Mouse (Mus musculus) frontal cortex, adult 2 months (tissue): Measurements from ENCODE around the gene Iqcd. TPM values are rescaled to one million over a fixed set of nuclear protein-coding genes. Genes with fewer than 3 reads are reported as not detected.

ENCODE experiments used
- DNase-seq, 2 experiments: peaks; one replicate each; pipeline ENCODE4 v3.0.0; 2022; ENCODE audit warnings: low spot score in 1 of 2; ENCODE audit errors: extremely low spot score in 1 of 2
- polyA plus RNA-seq: library from polyadenylated mRNA; depleted of rRNA; stranded (reverse); fragments of >200 nt; gene quantifications from 2 replicates; pipeline ENCODE4 v1.2.3, GENCODE M21; 2012

The Iqcd gene
- polyA plus RNA-seq, 1 experiment: 1.9 TPM

DNA sequence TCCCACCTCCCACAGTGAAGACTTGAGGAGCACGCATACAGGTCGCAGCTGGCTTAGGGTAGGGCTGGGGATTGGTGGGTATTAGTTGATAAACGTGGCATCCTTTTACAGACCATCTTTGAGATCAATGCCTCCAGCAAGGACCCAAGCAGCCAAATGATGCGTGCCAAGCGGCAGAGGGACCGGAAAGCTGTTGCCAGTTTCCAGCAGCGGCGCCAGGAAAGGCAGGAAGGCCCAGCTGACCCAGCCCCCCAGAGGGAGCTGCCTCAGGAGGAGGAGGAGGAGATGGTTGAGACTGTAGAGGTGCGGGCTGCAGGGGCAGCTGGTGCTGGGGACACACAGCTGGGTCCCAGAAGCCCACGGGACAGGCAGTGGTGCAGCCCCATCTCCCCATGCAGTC lies 35.6 kb downstream of the Iqcd start:
- DNase-seq: no peak

DNA sequence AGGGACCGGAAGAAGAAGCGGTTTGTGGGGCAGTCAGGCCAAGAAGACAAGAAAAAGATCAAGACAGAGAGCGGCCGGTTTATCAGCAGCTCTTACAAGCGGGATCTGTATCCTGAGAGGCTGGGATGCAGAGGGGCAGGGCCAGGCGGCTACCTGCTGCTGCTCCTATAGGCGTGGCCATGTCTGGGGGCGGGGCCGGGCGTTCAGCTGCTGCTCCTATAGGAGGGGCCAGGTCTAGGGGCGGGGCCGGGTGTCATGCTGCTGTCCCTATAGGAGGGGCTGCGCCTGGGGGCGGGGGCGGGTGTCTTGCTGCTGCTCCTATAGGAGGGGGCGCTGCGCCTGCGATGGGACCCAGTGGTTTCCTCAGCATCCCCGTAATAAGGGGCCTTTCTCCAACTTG lies 37.6 kb downstream of the Iqcd start:
- no peak for DNase-seq

DNA sequence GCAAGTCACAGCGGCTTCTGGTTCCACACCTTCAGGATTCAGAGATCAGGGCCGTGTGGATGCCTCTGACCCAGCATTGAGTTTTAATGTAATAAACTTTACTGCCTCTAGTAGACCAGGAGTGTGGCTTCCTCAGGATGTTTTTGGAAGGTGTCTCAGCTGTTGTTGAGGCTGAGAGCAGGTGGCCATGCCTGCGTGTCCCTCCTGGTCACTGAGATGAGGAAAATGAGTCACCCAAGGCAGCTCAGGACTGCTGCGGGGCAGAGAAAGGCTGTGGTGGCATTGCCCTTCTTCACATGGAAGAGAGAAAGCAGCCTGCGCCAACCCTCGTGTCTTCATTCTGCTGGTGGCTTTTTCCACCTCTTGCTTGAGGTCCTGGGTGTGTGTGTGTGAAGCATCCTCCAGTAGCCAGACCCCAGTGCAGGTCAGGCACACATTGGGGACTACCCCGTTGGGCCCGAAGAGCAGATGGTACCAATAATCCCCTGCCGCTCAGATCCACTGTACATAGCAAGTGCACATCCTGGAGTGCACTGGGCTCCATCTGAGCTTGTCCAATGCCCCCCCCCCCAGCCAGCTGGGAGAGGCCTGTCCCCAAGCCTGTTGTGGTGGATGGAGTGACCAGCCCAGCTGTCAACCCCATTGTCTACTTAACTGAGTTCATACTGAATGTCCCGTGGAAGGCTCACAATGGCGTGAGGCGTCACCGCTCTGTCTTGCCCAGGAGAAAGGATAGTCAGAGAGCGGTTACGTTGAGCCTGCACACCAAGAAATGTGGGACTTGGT lies 38.9 kb downstream of the Iqcd start:
- DNase-seq: no peak

DNA sequence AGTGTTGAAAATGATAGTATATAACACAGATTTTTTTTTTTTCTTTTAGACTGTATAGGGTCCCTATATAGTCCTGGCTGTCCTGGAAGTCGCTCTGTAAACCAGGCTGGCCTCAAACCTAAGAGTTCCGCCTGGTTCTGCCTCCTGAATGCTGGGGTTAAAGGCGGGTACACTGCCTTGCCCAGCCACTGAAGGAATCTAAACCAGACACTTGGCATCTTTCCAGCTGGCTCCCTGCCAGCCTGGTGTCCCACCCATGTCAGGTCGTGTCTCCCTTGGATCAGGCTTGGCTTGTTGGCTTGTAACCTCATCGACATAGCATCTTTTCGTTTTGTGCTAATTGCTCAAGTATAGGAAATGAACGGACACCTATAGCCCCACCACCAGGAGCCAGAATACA lies 39.8 kb downstream of the Iqcd start:
- DNase-seq: no peak

DNA sequence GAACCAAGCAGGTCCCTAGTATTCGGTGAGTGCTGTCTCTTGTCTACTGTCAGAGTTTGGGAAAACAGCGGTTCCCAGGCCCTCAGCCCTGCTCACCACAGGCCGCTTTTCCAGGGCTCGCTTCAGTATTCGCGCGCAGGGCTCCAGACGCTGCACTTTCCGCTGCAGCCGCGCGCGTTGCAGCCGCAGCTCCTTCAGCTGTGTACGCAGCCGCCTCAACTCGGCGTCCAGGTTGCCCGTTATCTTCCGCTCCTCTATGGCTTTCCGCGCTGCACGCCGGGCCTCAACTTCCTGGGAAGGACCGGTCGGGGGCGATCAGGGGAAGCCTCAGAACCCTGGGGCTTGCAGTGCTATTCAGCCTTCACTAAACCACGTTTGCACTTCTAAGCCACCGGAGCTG lies 42.3 kb downstream of the Iqcd start:
- no peak for DNase-seq

DNA sequence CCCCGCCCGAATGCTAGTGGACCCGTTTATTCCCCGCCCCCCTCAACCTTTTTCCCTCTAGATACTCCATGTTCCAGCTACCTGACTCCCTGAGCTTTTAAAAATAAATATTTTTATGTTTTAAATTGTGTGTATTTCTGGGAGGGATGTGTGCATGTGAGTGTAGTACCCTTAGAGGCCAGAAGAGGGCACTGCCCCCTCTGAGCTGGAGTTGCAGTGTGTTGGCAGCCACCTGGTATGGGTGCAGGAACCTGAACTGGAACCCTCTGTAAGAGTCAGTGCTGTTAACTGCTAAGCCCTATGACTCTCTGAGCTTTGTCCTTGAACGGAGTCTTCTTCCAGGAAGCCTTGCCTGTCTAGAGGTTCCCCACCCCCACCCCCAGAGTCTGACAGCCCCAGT lies 43.1 kb downstream of the Iqcd start:
- DNase-seq: no peak

DNA sequence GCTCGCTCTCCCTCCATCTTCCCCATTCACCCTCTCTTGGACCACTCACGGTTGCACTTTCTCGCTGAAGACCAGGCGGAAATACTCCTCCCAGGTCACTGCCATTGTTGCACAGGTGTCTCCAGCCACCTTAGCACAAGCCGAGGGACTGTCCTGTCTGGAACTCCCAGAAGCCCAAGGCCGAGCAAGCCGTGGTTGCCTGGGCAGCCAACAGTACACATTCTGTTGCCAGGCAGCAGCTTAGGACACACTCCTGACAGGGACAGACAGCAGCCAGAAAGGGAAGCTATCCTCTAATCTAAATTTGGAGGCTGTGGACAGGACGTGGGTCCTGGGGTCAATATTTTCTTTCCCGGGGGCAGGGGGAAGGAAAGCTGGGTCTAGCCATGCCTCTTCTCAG lies 45.3 kb downstream of the Iqcd start, which contains the start of gene Cfap73:
Gene Cfap73, minus strand, starts transcription at position 105 of the 400 bp plus-strand sequence.
- no peak for DNase-seq

DNA sequence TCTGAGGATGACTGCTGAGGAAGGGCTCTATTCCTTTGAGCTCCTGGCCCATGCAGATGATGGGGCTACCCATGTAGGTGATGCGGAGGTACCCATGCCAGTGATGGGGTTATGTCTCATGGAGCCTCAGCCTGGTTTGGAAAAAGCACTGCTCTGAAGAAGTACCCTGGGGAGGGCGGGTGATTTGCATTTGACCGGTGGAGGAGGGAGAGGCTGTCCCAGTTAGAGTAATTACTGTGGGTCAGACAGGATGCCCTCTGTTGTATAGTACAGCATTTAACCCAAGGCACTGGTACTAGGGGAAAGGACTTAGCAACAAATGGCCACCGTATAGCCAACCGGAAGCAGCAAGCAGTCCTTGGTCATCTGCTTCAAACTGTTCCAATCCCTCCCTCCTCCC lies 46.0 kb downstream of the Iqcd start:
- no peak for DNase-seq

DNA sequence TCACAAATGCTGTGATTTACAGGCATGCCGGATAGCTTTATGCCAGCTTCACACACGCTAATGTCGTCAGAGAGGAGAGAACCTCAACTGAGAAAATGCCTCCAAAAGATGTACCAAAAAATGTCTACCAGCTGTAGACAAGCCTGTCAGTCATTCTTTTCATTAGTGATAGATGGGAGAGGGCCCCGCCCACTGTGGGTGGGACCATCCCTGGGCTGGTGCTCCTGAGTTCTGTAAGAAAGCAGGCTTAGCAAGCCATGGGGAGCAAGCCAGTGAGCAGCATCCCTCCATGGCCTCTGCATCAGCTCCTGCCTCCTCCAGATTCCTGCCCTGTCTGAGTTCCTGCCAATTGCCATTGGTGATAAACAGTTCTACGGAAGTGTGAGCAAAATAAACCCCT lies 46.8 kb downstream of the Iqcd start:
- DNase-seq: no peak

DNA sequence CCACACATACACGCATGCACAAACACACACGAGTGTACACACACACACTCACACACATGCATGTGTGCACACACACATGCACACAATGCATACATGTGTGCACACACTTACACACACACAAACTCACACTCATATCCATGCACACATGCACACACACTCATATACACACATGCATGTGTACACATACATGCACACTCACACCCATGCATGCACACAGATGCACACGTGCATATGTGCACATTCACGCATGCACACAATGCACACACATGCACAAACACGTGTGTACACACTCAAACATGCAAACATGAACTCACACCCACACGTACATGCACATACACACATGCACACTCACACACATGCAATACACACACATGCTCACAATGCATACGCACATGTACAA lies 51.3 kb downstream of the Iqcd start:
- no peak for DNase-seq

DNA sequence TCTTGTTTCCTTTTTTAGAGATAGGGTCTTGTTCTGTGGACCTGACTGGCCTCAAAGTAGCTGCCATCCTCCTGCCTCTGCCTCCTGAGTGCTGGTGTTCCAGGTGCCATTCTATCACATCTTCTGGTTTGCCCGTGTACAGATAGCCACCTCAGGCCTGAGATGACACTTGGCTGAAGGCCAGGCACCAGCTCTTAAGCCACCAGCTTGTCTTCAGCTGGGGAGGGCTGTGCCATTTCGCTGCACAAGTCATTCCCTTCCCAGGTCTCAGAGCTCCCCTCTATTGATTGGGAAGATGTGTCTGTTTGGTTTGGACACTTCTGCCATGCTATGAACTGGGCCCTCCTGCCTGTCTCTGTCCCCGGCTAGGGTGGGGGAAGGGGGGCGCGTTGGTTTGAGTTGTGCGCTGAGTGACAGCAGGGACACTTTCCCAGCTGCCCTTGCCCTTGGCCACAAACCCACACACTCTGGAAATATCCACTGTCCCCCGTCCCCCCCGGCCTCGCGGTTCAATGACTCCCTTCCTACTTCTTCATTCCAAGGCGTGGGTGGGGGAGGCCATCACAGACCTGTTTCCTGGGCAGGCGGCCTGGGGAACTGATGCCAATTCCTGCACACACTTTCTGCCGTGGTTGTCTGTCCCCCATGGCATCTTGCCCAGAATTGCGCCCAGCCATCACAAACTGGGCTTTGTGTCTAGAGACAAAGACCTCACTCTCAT lies 54.7 kb downstream of the Iqcd start:
- no peak for DNase-seq

DNA sequence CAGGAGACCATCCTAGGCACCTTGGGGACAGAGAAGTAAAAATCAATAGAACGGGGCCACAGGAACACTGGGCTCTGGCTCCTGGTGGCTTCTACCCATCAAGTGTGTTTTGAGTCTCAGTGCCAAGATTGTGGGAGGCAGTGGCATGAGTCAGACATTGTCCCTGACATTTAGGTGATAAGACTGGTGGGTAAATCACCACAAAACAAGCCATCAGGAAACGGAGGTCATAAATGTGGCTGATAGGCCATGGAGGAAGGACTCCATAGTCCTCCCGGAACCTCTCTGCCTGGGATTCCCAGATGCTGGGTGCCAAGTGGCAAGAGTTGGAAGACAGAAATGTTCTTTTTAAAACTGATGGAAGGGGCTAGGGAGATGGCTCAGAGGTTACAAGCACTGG lies 55.4 kb downstream of the Iqcd start:
- DNase-seq: no peak

DNA sequence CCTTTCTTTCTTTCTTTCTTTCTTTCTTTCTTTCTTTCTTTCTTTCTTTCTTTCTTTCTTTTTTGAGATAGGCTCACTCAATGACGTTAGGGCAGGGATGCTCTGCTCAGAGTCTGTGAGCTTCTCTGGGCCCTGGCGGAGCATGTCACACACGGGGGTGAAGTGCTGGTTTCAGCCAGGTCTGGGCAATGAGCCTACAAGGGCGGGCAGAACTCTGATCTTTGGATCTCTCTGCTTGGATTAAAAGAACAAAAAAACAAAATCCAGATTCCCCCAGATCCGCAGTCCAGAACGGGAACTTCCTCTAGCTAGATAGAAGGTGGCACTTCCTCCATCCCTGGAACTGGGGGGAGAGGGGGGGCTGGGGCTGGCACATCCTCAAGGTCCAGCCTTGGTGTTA lies 57.0 kb downstream of the Iqcd start:
- DNase-seq: no peak

DNA sequence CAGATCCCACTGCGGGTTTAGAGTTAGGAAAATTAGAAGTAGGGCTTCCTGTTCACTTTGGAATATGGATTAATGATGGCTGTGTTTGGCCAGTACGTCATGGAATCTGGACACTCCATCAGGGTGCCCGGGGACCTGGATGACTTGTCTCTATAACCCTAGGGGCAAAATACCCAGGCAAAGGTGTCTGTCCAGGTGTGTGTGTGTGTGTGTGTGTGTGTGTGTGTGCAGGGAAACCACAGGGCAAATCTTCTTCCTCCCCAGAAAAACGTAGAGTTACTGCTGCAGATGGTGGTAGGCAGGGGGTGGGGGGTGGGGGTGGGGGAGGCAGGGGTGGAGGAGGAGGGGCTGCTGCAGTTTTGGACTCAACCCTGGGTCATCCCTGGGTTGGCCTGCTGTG lies 58.5 kb downstream of the Iqcd start:
- no peak for DNase-seq

DNA sequence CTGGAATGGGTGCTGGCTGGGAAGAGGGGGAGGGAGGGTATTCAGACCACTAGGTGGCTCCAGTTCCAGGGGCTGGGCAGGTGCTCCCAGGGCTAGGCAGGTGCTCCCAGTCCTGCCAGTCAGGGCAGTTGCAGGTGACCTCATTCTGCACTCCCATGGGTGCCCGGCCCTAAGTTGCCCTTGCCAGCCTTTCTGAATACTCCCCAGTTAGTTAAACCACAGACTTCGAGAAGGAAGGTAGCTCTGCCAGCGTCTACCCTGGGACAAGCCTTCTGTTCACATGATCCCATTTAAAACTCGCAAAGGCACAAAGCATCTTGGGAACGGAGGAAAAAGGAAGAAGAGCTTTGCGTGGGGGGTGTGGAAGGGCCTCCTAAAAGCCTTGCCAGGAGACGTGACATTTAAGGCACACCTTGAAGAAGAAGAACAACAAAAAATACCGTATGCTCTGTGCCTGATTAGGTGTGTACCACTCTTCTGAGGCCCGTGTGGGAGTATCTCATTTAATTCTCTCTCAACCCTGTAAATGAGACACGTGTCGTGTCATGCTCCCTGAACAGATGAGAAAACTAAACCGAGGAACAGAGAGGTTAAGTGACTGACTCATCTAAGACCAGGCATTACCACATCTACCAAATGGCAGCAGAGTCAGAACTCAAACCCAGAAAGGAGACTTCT lies 59.1 kb downstream of the Iqcd start:
- peak in 1 of 2 experiments; percentile 77 for DNase-seq

DNA sequence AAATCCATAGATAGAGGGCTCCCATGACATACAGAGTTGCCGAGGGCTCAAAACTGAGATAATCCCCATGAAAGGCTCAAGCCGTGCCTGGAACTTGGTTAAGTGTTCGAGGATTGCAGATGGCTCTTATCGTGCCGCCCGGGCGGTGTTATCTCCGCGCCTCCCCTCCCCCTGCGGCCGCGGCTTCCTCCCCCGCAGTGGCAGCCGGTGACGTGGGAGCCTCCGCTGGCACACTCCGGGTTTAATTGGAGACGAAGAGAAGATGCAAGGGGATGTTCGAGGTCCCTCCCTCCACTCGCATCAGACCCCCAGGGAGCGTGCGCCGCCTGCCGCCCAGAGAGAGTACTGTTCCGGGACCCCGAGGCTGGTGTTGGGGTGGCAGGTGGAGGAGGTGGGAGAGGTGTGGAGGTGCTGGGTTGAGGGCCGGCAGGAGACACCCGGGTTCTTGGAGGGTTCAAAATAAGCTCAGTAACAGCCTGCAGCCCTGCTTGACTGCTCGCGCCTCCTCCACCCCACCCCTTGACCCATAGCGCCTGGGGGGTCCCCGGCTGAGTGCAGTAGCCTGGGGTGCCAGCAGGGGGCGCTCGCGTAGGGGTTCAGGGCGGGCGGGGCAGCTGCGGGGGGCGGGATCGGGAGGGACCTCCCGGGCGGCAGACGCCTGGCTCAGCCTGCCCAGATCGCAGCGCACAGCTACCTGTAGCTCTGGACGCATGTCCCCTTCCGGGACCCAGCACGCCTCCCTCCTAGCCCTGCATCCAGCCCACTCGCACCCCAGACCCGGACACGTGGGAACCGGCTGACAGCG lies 60.0 kb downstream of the Iqcd start, which contains the start of gene Rasal1:
Gene Rasal1, plus strand, starts transcription at position 244 of the 805 bp plus-strand sequence.
- DNase-seq: peak; percentile 74 to 85

DNA sequence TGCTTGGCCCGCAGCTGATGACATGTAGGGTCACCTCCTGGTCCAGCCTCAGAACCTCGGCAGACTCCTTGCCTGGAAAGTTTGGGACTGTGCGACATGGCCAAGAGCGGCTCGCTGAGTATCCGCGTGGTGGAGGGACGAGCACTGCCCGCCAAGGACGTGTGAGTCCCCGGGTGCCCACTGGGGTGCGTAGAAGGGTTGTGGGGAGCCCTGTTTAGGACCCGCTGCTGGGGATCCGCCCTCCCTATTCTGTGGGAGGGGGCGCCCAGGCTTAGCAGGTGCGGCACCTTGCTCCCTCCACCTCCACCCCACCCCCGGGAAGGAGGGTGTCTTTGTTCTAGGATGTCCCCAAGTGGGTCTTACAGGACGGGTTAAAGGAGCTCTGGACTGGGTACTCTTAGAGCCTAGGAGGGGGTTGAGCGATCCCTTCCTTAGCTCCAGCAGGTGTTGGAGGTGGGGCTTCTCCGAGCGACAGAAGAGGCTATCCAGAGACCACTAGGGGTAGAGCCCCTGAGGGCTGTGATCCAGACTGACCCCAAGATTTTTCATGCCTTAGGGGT lies 60.6 kb downstream of the Iqcd start:
- no peak for DNase-seq

DNA sequence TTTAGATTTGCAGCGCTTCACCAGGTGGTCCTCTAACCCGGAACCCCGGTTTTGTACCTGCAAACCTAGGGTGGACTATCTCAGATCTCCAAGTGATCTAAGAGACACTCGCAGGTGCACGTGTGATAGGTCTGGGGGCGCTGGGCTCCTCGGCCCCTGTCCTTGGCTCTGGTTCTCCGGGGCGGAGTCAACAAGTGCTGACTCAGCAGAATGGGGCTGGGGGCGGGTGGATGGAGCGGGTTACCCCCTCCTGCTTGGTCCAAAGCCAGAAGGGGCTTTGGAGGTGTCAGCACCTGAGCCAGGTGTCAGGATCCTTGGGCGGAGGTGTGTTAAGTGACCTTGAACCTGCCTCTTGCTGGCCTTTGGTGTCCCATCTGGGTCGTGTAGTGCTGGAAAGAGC lies 61.1 kb downstream of the Iqcd start:
- no peak for DNase-seq

DNA sequence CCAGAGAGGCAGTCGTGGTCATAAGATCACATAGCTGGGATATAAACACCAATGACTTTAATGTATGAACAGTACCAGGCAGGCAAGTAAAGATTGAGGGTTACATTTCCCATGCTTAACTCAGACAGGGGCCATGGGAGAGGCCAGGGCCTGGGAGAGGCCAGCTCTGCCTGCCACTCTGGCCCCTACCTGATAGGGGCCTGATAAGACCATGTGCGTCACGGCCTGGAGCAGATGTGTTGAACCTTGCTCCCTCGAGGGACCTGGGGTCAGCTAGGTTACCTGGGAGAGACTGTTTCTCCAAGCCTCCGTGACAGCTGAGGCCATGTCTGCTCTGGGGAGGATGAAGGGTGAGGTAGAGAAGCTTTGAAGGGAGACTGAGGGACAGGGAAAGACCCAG lies 62.4 kb downstream of the Iqcd start:
- no peak for DNase-seq

DNA sequence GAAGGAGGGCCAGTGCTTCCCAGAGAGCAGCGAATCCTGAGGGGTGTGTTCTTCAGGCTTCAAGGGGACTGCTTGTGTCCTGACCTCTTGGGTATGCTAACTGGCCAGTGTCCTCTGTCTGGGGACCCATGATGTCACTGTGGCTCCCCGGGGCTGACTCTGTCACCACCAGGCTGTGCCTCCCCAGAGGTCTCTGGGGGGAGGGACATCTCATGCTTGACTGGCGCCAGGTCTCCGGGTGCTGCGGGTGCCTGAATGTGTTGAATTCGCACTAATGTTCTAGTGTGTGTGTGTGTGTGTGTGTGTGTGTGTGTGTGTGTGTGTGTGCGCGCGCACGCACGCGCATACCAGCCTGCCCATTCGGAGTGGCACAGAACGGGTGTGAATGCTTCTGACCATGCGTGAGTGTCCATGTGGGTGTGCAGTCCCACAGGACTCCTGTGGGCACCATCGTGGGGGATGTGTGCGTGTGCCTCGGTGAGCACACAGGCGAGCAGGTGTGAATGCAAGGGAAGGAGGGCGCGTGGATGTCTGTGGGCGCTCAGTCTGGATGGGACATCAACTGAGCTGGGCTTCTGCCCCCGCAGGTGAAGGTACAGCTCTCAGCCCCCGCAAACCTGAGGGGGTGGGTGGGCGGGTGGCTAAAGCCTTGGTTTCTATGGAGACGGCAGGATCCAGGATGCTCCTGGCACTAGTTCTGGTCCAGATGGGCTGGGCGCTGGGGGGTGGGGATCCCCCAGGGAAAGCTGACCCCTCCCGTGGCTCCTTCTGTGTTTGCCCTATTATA lies 64.3 kb downstream of the Iqcd start:
- no peak for DNase-seq
